Comparison of ENCODE assay signal across 13 mouse cellular contexts in genomic region chr17:26225150-26225549, GRCm38 (mm10). TPM values are rescaled to one million over a fixed set of nuclear protein-coding genes. Genes with fewer than 3 reads are reported as not detected.
DNase-seq lines count a peak whose midpoint lies in the region; ATAC-seq and TF ChIP-seq lines count a peak whose summit lies in the region.
"Had no signal": no experiment of that assay in that cellular context is flagged by ENCODE, and none has a peak within 500 bp of the region (broad histone marks: within the 10 kb centered on the region; RNA-seq: fewer than 3 reads in every experiment).

No protein-coding gene starts in this region.

- H3K9ac ChIP-seq in kidney, postnatal 0 days (ENCODE audit: low read depth, low read length): no peak overlapping the region
- H3K9ac ChIP-seq in lung, postnatal 0 days (replicated peaks; ENCODE audit: low read depth): no peak overlapping the region
- H3K9ac ChIP-seq in stomach, postnatal 0 days (ENCODE audit: low read length): no peak overlapping the region
- no peak overlapping the region for H3K9ac ChIP-seq in forebrain, embryonic 13.5 days
- no peak overlapping the region for H3K9ac ChIP-seq in liver, postnatal 0 days (replicated peaks)
- H3K9ac ChIP-seq: limb, embryonic 13.5 days had no signal

- 0 out of 2 replicates have a peak, but pooled peaks cover 3% of the 10 kb centered on the region for H3K36me3 ChIP-seq in kidney, postnatal 0 days (ENCODE audit: insufficient read depth, low read length)
- H3K36me3 ChIP-seq in lung, postnatal 0 days (ENCODE audit: insufficient read depth, low read length): no peaks in the 10 kb centered on the region
- H3K36me3 ChIP-seq in stomach, postnatal 0 days (ENCODE audit: control insufficient read depth, insufficient read depth, low read length): peaks cover 3% of the 10 kb centered on the region; the same call in 1 of the 2 replicates
- H3K36me3 ChIP-seq in forebrain, embryonic 13.5 days (ENCODE audit: poor library complexity, severe bottlenecking): no peaks in the 10 kb centered on the region
- H3K36me3 ChIP-seq in liver, postnatal 0 days (replicated peaks; ENCODE audit: insufficient read depth, low read length): no peaks in the 10 kb centered on the region

- no peak overlapping the region for H3K4me3 ChIP-seq in kidney, postnatal 0 days (replicated peaks; ENCODE audit: low read depth, low read length)
- no peak overlapping the region for H3K4me3 ChIP-seq in lung, postnatal 0 days (ENCODE audit: low read depth, low read length)
- no peak overlapping the region for H3K4me3 ChIP-seq in stomach, postnatal 0 days (ENCODE audit: low read depth, low read length)
- H3K4me3 ChIP-seq in forebrain, embryonic 13.5 days: no peak overlapping the region
- H3K4me3 ChIP-seq in liver, postnatal 0 days (ENCODE audit: low read depth, low read length): no peak overlapping the region
- H3K4me3 ChIP-seq: limb, embryonic 13.5 days had no signal

- no peak overlapping the region for H3K4me2 ChIP-seq in kidney, postnatal 0 days (ENCODE audit: low read length)
- no peak overlapping the region for H3K4me2 ChIP-seq in lung, postnatal 0 days (replicated peaks; ENCODE audit: low read depth, low read length)
- no peak overlapping the region for H3K4me2 ChIP-seq in stomach, postnatal 0 days (replicated peaks; ENCODE audit: low read depth)
- no peak overlapping the region for H3K4me2 ChIP-seq in forebrain, embryonic 13.5 days
- H3K4me2 ChIP-seq in liver, postnatal 0 days (ENCODE audit: low read depth, low read length): no peak overlapping the region
- H3K4me2 ChIP-seq: limb, embryonic 13.5 days had no signal

- ATAC-seq in kidney, postnatal 0 days (replicated peaks; ENCODE audit: low FRiP score, low read depth): peak; percentile 70; the same call in 1 of the 2 replicates
- peak; percentile 94 for ATAC-seq in lung, postnatal 0 days
- ATAC-seq in stomach, postnatal 0 days (ENCODE audit: low FRiP score, low TSS enrichment): peak; percentile 93
- no peak for ATAC-seq in forebrain, embryonic 13.5 days
- ATAC-seq in liver, postnatal 0 days: no peak
- ATAC-seq: hindbrain, postnatal 0 days had no signal

- no peaks in the 10 kb centered on the region for H3K9me3 ChIP-seq in kidney, postnatal 0 days (replicated peaks; ENCODE audit: low read length)
- no peaks in the 10 kb centered on the region for H3K9me3 ChIP-seq in lung, postnatal 0 days (ENCODE audit: low read length)
- no peaks in the 10 kb centered on the region for H3K9me3 ChIP-seq in stomach, postnatal 0 days (ENCODE audit: control insufficient read depth, low read length)
- H3K9me3 ChIP-seq in forebrain, embryonic 13.5 days (replicated peaks): no peaks in the 10 kb centered on the region
- no peaks in the 10 kb centered on the region for H3K9me3 ChIP-seq in liver, postnatal 0 days (ENCODE audit: low read length)
- H3K9me3 ChIP-seq: limb, embryonic 13.5 days had no signal

- WGBS in kidney, postnatal 0 days: 45% methylated on average over 12 of the region's 12 CpGs
- WGBS in lung, postnatal 0 days: 52% methylated on average over 12 of the region's 12 CpGs
- 55% methylated on average over 12 of the region's 12 CpGs for WGBS in stomach, postnatal 0 days
- WGBS in forebrain, embryonic 13.5 days: 87% methylated on average over 12 of the region's 12 CpGs
- WGBS in liver, postnatal 0 days (ENCODE audit: insufficient replicate concordance): 73% methylated on average over 12 of the region's 12 CpGs

- peak; percentile 84 for TF ChIP-seq EP300 in lung, postnatal 0 days (IDR thresholded peaks at IDR 0.05)
- no peak for TF ChIP-seq EP300 in stomach, postnatal 0 days (optimal IDR thresholded peaks at IDR 0.05)
- no peak for TF ChIP-seq EP300 in liver, postnatal 0 days (IDR thresholded peaks at IDR 0.05; ENCODE audit: low read depth)

- H3K27me3 ChIP-seq in kidney, postnatal 0 days (ENCODE audit: insufficient read depth, low read length): no peaks in the 10 kb centered on the region
- no peaks in the 10 kb centered on the region for H3K27me3 ChIP-seq in lung, postnatal 0 days (replicated peaks; ENCODE audit: insufficient read depth, low read length)
- no peaks in the 10 kb centered on the region for H3K27me3 ChIP-seq in stomach, postnatal 0 days (ENCODE audit: control insufficient read depth, insufficient read depth, low read length)
- H3K27me3 ChIP-seq in forebrain, embryonic 13.5 days: no peaks in the 10 kb centered on the region
- H3K27me3 ChIP-seq in liver, postnatal 0 days (ENCODE audit: insufficient read depth, low read length): no peaks in the 10 kb centered on the region
- H3K27me3 ChIP-seq: limb, embryonic 13.5 days had no signal

- no peak for TF ChIP-seq CTCF in kidney, postnatal 0 days (IDR thresholded peaks at IDR 0.05; ENCODE audit: low read depth)
- TF ChIP-seq CTCF in lung, postnatal 0 days (IDR thresholded peaks at IDR 0.05): no peak
- TF ChIP-seq CTCF in stomach, postnatal 0 days (IDR thresholded peaks at IDR 0.05; ENCODE audit: low read depth): no peak
- no peak for TF ChIP-seq CTCF in liver, postnatal 0 days (IDR thresholded peaks at IDR 0.05; ENCODE audit: low read depth)

- DNase-seq in urinary bladder, postnatal 14 days (ENCODE audit: low spot score): peak; percentile 63
- no peak for DNase-seq in urinary bladder, postnatal 10 days (ENCODE audit: low spot score)
- DNase-seq in kidney, postnatal 0 days (ENCODE audit: low spot score): no peak
- DNase-seq in lung, postnatal 0 days (ENCODE audit: low spot score): peak; percentile 85
- peak; percentile 93 for DNase-seq in stomach, postnatal 0 days (ENCODE audit: low spot score)
- DNase-seq in gastrocnemius, adult 8-10 months (ENCODE audit: low spot score in 2 of 2): no peak
- DNase-seq in liver, postnatal 0 days: no peak
- DNase-seq: cerebellum, adult 8-10 months had no signal

- no peaks in the 10 kb centered on the region; the same call in 1 of the 2 replicates for H3K4me1 ChIP-seq in kidney, postnatal 0 days (replicated peaks; ENCODE audit: insufficient read depth, low read length)
- no peaks in the 10 kb centered on the region for H3K4me1 ChIP-seq in lung, postnatal 0 days (ENCODE audit: insufficient read depth, low read depth, low read length)
- H3K4me1 ChIP-seq in stomach, postnatal 0 days (replicated peaks; ENCODE audit: control insufficient read depth, insufficient read depth): no peaks in the 10 kb centered on the region
- H3K4me1 ChIP-seq in forebrain, embryonic 13.5 days: no peaks in the 10 kb centered on the region
- no peaks in the 10 kb centered on the region for H3K4me1 ChIP-seq in liver, postnatal 0 days (ENCODE audit: insufficient read depth)
- H3K4me1 ChIP-seq: limb, embryonic 13.5 days had no signal

- peak overlapping the region; percentile 78; the same call in 1 of the 2 replicates for H3K27ac ChIP-seq in kidney, postnatal 0 days
- H3K27ac ChIP-seq in lung, postnatal 0 days (ENCODE audit: low read length): peak overlapping the region; percentile 28
- peak overlapping the region; percentile 87 for H3K27ac ChIP-seq in stomach, postnatal 0 days (replicated peaks)
- H3K27ac ChIP-seq in forebrain, embryonic 13.5 days: no peak overlapping the region
- H3K27ac ChIP-seq in liver, postnatal 0 days (ENCODE audit: low read depth): no peak overlapping the region
- H3K27ac ChIP-seq: hindbrain, postnatal 0 days; limb, embryonic 13.5 days; macrophage had no signal

RNA-seq across cellular contexts. Expression of gene Arhgdig, which starts 17.6 kb away (rescaled TPM):
- 16.8 and 22.4 TPM in 2 replicates for polyA plus RNA-seq in kidney, postnatal 0 days (2015; fragmentation: Nextera tagmentation; extraction: Ambion mirVana)
- polyA plus RNA-seq in lung, postnatal 0 days (2015; fragmentation: Nextera tagmentation; extraction: Ambion mirVana): 22.9 and 23.8 TPM in 2 replicates
- polyA plus RNA-seq in stomach, postnatal 0 days (2015; fragmentation: Nextera tagmentation; extraction: Ambion mirVana): 133 and 139 TPM in 2 replicates
- 10.0 and 11.4 TPM in 2 replicates for polyA plus RNA-seq in forebrain, embryonic 13.5 days (2015; fragmentation: Nextera tagmentation; extraction: Ambion mirVana)
- total RNA-seq in gastrocnemius, adult 8-10 months (2022): under 1 TPM; 0.48 to 0.97 (median 0.70) TPM
- 3.1 and 4.9 TPM in 2 replicates for polyA plus RNA-seq in liver, postnatal 0 days (2015; fragmentation: Nextera tagmentation; extraction: Ambion mirVana)
- total RNA-seq: neutrophil, adult 5-6 weeks had no signal
- polyA plus RNA-seq: macrophage had no signal

RNA-seq across cellular contexts. Expression of gene Fam234a, which starts 18.9 kb away (rescaled TPM):
- 81.6 and 85.6 TPM in 2 replicates for polyA plus RNA-seq in kidney, postnatal 0 days (2015; fragmentation: Nextera tagmentation; extraction: Ambion mirVana)
- polyA plus RNA-seq in lung, postnatal 0 days (2015; fragmentation: Nextera tagmentation; extraction: Ambion mirVana): 71.2 and 71.8 TPM in 2 replicates
- polyA plus RNA-seq in stomach, postnatal 0 days (2015; fragmentation: Nextera tagmentation; extraction: Ambion mirVana): 98.0 and 99.1 TPM in 2 replicates
- polyA plus RNA-seq in forebrain, embryonic 13.5 days (2015; fragmentation: Nextera tagmentation; extraction: Ambion mirVana): 17.5 and 21.7 TPM in 2 replicates
- 10 to 100 TPM; 71.5 to 95.3 (median 87.8) TPM for total RNA-seq in gastrocnemius, adult 8-10 months (2022)
- 23.4 and 25.2 TPM in 2 replicates for polyA plus RNA-seq in liver, postnatal 0 days (2015; fragmentation: Nextera tagmentation; extraction: Ambion mirVana)

RNA-seq across cellular contexts. Expression of gene Rgs11, which starts 22.4 kb away (rescaled TPM):
- 9.1 and 11.1 TPM in 2 replicates for polyA plus RNA-seq in kidney, postnatal 0 days (2015; fragmentation: Nextera tagmentation; extraction: Ambion mirVana)
- 11.8 and 12.0 TPM in 2 replicates for polyA plus RNA-seq in lung, postnatal 0 days (2015; fragmentation: Nextera tagmentation; extraction: Ambion mirVana)
- polyA plus RNA-seq in stomach, postnatal 0 days (2015; fragmentation: Nextera tagmentation; extraction: Ambion mirVana): 24.4 and 27.5 TPM in 2 replicates
- 0.72 and 1.3 TPM in 2 replicates for polyA plus RNA-seq in forebrain, embryonic 13.5 days (2015; fragmentation: Nextera tagmentation; extraction: Ambion mirVana)
- under 1 TPM; 0.19 to 0.97 (median 0.45) TPM for total RNA-seq in gastrocnemius, adult 8-10 months (2022)
- polyA plus RNA-seq in liver, postnatal 0 days (2015; fragmentation: Nextera tagmentation; extraction: Ambion mirVana): 0.21 TPM in 1 of 2 replicates, not detected in the other

RNA-seq across cellular contexts. Expression of gene Pdia2, which starts 26.3 kb away (rescaled TPM):
- polyA plus RNA-seq in kidney, postnatal 0 days (2015; fragmentation: Nextera tagmentation; extraction: Ambion mirVana): 1.9 and 2.0 TPM in 2 replicates
- 0.40 and 0.49 TPM in 2 replicates for polyA plus RNA-seq in lung, postnatal 0 days (2015; fragmentation: Nextera tagmentation; extraction: Ambion mirVana)
- 172 and 176 TPM in 2 replicates for polyA plus RNA-seq in stomach, postnatal 0 days (2015; fragmentation: Nextera tagmentation; extraction: Ambion mirVana)
- polyA plus RNA-seq in forebrain, embryonic 13.5 days (2015; fragmentation: Nextera tagmentation; extraction: Ambion mirVana): not detected in 2 replicates
- not detected for total RNA-seq in gastrocnemius, adult 8-10 months (2022)
- 18.8 and 20.5 TPM in 2 replicates for polyA plus RNA-seq in liver, postnatal 0 days (2015; fragmentation: Nextera tagmentation; extraction: Ambion mirVana)
- total RNA-seq: hindbrain, postnatal 0 days; neutrophil, adult 5-6 weeks had no signal
- polyA plus RNA-seq: macrophage had no signal

RNA-seq across cellular contexts. Expression of gene Luc7l, which starts 27.5 kb away (rescaled TPM):
- 71.3 and 75.7 TPM in 2 replicates for polyA plus RNA-seq in kidney, postnatal 0 days (2015; fragmentation: Nextera tagmentation; extraction: Ambion mirVana)
- polyA plus RNA-seq in lung, postnatal 0 days (2015; fragmentation: Nextera tagmentation; extraction: Ambion mirVana): 42.2 and 46.6 TPM in 2 replicates
- 42.9 and 46.2 TPM in 2 replicates for polyA plus RNA-seq in stomach, postnatal 0 days (2015; fragmentation: Nextera tagmentation; extraction: Ambion mirVana)
- 121 and 128 TPM in 2 replicates for polyA plus RNA-seq in forebrain, embryonic 13.5 days (2015; fragmentation: Nextera tagmentation; extraction: Ambion mirVana)
- total RNA-seq in gastrocnemius, adult 8-10 months (2022): 10 to 100 TPM in 3 of 4 experiments, 1 to 10 TPM in 1; 7.1 to 12.7 (median 11.2) TPM
- 21.7 and 21.8 TPM in 2 replicates for polyA plus RNA-seq in liver, postnatal 0 days (2015; fragmentation: Nextera tagmentation; extraction: Ambion mirVana)

Comparison
In these comparisons a context has a peak if more than half of its experiments do, and no peak if none do; other contexts are left out.
1. DNase-seq: peak in urinary bladder, postnatal 14 days (single experiment), lung, postnatal 0 days (single experiment) and stomach, postnatal 0 days (single experiment); none in urinary bladder, postnatal 10 days (single experiment), kidney, postnatal 0 days (single experiment), gastrocnemius, adult 8-10 months (0 of 2) and liver, postnatal 0 days (single experiment).
2. ATAC-seq: peak in kidney, postnatal 0 days (single experiment), lung, postnatal 0 days (single experiment) and stomach, postnatal 0 days (single experiment); none in forebrain, embryonic 13.5 days (single experiment) and liver, postnatal 0 days (single experiment).
3. H3K27ac ChIP-seq: peak in kidney, postnatal 0 days (single experiment), lung, postnatal 0 days (single experiment) and stomach, postnatal 0 days (single experiment); none in forebrain, embryonic 13.5 days (single experiment) and liver, postnatal 0 days (single experiment).